Mouse (Mus musculus): Measurements from ENCODE around the gene Yeats2. TPM values are rescaled to one million over a fixed set of nuclear protein-coding genes. Genes with fewer than 3 reads are reported as not detected.

Gene Yeats2
- polyA plus RNA-seq, 1 experiment, result 4.4 TPM

Other genes with a start within 250 kb of the Yeats2 start
- 1.9 and 3.7 TPM in 2 replicates for gene Klhl6, start 158.0 kb upstream of the Yeats2 start, polyA plus RNA-seq (2012; ENCODE audit: insufficient read depth, insufficient read length, missing spikeins)
- 36.3 and 43.0 TPM in 2 replicates for gene Klhl24, start 43.5 kb upstream of the Yeats2 start, polyA plus RNA-seq (2012; ENCODE audit: insufficient read depth, insufficient read length, missing spikeins)
- not detected in 2 replicates for gene Map6d1, start 100.3 kb downstream of the Yeats2 start, polyA plus RNA-seq (2012; ENCODE audit: insufficient read depth, insufficient read length, missing spikeins)
- gene Parl, start 161.3 kb downstream of the Yeats2 start, polyA plus RNA-seq (2012; ENCODE audit: insufficient read depth, insufficient read length, missing spikeins), result 73.4 and 78.8 TPM in 2 replicates
- 0.79 TPM in 1 of 2 replicates, not detected in the other for gene Cyp2ab1, start 184.3 kb downstream of the Yeats2 start, polyA plus RNA-seq (2012; ENCODE audit: insufficient read depth, insufficient read length, missing spikeins)